Mouse (Mus musculus) right cerebral cortex, postnatal 10 days (tissue): Measurements from ENCODE around the gene Dnajc25.
A peak's percentile ranks its signal among the peaks of the same experiment; 100 is the strongest.

Experiments
- DNase-seq, 2 experiments: peaks; one replicate each; pipeline ENCODE4 v3.0.0; 2021; ENCODE audit warnings: low spot score in 2 of 2

The Dnajc25 gene

GRCm38 (mm10) chr4:59003806-59004200, 8.9 kb downstream of the Dnajc25 start:
- DNase-seq: no peak

GRCm38 (mm10) chr4:59006211-59006610, 11.3 kb downstream of the Dnajc25 start:
- no peak for DNase-seq

DNA sequence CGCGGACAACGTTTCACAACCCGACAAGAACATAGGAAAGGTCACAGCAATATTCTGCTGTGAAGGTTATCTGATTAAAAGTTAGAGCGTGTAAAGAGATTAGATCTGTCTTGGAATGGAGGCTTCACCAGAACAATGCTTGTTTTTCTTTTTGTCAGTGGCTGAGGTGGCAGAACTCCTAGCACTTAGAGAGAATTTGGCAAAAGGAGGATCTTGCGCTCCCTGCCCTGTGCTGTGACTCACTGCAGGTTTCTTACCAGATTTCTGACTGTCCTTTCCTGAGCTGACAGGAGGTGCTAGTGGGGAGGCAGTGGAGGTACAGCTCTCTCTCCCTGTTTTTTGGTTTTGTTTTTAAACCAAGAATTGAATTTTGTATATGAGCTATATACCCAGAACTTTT, 12.2 kb downstream of the Dnajc25 start:
- no peak for DNase-seq

GRCm38 (mm10) chr4:59007974-59008373, 13.1 kb downstream of the Dnajc25 start:
- no peak for DNase-seq

DNA sequence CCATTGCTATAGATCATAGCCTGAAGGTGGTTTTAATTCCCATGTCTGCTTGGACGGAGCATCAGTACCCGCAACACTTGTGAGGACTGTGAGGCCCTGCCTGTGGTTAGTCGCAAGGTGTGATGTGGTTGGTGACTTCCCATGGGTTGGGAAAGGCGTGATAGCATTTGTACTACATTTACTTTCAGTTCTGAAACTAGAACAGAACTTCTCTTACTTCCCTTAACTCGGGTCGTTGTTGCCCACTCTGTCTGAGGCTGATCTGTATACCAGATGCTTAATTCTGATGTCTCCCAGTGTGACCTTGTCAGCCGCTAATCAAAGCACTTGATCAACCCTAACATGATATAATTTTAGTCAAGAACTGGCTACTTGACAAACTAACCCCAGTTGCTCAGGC, 14.3 kb downstream of the Dnajc25 start:
- no peak for DNase-seq

- DNase-seq: no peak
Observed at GRCm38 (mm10) chr4:59009696-59010095, 14.8 kb downstream of the Dnajc25 start.

GRCm38 (mm10) chr4:59011446-59011845, 16.6 kb downstream of the Dnajc25 start:
- DNase-seq: no peak

GRCm38 (mm10) chr4:59015181-59015580, 20.3 kb downstream of the Dnajc25 start:
- no peak for DNase-seq

DNA sequence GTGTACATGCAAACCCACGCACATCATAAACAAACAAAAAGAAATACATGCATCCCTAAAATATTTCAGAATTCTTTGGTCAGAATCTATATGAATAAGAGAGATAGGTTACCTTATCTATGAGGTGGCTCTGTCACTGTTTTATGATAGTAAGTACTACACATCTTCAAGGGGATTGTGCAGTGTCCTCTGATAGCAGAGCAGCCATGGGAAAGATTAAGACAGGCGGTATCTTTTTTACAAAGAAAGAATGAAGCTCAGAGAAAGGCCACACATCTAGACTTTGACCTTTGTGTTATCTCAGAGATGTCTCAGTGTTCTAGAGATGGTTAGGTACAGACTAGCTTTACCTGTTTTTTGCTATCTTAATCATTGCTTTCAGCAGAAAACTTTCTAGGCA, 22.1 kb downstream of the Dnajc25 start:
- DNase-seq: no peak

DNA sequence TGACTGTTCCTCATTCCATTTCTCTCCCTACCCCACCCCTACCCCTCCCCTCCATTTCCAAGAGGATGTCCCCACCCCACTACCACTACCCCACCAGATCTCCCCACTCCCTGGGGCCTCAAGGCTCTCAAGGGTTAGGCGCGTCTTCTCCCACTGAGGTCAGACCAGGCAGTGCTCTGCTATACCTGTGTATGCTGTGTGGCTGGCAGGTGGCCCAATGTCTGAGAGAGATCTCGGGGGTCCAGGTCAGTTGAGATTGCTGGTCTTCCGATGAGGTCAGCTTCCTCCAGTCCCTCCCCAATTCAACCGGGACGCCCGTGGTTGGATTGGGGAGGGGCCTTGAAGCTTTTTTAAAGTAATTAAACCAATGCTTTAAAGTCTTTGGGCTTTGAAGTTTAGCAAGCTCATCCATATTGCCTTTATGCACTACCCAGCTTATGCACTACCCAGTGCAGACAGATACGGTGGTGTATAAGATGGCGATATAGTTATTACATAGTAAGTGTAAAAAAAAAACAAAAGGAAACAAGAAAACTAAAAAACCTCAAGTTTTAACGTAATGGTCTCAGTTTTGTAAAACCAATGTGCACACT, 39.6 kb downstream of the Dnajc25 start:
- DNase-seq: peak; percentile 57 to 58

DNA sequence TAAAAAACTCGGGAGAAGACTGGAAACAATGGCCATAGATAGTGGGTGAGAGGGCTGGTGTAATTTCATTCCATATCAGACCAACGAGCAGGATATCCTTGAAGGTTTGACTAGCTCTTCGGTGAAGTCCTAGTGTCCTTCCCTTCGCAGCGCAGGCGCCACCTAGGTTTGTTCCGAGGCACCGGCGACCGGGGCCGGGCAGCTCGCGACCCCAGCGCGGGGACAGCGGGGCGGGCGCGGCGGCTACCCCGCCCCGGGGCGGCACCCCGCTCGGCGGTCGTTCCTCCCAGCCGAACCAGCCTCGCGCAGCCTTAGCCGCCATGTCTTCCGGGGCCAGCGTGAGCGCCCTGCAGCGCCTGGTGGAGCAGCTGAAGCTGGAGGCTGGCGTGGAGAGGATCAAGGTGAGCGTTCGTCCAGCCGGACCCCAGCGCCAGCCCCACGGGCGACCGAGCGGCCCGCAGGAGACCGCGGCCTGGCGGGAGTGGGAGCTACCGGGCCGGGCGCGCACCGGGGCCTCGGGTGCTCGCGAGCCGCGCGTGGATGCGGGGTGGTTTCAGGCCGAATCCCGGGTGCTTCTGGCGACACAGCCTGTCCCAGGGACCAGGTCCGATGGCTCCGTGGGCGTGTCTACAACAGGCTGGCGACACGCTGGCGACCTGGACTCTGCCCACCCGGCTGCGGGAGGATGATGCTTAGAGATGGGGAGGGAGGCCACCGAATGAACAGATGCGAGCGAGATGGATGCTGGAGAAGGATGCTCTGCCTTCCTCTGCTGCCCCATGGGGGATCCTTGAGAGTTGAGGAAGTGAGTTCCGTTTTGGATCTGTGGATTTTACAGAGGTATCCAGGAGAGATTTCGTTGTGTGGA, 40.3 kb downstream of the Dnajc25 start, which contains the start of gene Gng10:
Gene Gng10 (plus strand): TSS at position 171 of the 868 bp plus-strand sequence.
- peak; percentile 80 to 82 for DNase-seq

GRCm38 (mm10) chr4:59035786-59036350, 41.0 kb downstream of the Dnajc25 start:
- DNase-seq: peak in 1 of 2 experiments; percentile 35

DNA sequence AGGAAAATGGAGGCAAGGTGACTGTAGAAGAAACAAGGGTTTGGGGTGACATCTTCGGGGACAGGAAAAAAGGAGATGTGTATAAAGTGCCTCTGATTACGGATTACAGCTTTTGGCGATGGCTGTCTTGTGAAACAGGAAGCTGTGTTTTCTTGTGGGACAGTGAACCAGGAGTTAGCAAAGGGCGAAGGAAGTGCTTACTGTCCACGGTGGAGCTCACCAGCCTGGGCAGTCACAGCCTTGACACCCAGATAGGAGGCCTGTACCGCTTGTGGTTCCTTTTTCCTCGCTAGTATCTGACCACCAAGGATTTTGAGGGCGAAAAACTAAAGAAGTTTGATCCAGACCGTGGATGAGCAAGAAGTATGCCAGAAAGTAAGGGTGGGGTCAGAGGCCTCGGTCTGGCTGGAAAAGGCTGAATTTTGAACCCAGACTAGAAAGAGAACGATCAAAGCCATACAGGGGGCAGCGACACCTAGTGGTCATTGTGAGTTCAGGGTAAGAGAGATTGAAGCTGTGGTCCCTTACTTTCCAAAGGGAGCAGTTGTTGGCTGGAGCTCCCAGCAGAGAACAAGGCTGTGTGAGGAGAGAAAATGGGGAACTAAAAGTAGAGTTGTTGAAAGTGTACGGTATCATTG, 41.7 kb downstream of the Dnajc25 start:
- peak; percentile 80 to 83 for DNase-seq

DNA sequence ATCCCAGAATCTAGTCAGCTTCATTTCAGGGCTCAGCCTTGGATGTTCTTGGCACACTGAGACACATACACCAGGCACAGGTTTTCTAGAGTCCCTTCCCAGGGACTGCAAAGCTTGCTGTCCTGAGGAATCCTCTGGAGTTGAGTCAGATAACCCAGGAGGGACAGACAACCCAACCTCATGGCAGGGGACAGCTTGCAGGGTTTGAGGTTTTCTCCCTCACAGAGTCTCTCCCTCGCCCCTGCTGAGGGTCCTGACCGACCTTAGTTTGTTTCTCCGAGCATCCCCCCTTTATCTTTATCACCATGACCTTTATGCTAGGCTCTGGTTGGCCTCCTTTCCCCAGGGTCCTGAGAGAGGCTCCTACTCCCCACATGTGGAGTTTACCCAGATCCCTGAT, 42.7 kb downstream of the Dnajc25 start:
- no peak for DNase-seq

DNA sequence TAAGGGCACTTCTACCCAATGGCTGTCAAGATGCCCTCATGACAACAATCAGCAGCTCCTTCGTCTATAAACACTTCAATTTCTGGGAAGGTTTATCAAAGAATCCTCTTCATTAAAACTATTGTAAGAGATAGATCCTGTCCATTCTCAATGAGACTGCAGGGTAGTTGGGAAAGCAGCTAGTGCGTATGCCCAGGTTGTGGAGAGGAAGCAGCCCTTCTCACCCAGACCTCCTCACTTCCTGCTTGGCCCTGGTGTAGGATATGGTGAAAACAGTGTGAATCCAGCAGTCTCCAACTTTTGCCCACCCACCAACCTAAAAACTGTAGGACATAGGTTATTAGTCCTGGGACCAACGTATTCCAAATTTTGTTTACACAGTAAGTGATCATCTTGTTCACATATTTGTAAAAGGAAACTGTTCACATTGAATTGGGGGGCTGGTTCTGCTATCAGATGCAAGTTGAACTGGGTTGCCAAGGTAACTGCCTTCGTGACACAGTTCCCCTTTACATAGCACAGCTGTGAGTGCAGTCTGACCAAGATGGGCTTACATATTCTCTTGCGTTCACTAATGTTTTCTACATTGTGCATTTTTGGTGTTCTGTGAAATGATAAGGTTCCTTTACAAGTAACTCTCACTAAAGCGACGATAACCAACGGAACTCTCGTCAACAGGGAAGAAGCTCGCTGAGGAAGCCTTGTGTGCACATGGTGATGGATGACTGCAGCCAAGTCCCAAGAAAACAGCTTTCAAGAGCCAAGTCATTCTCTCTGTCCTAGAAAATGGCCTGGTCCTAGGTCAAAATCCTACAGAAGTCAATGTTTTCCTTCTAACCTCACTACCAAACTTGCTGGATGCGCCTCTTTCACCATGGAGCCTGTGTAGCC, 45.8 kb downstream of the Dnajc25 start:
- no peak for DNase-seq

- DNase-seq: peak in 1 of 2 experiments; percentile 28
Observed at GRCm38 (mm10) chr4:59043074-59043473, 48.2 kb downstream of the Dnajc25 start.

GRCm38 (mm10) chr4:59043891-59044290, 49.0 kb downstream of the Dnajc25 start:
- DNase-seq: no peak

GRCm38 (mm10) chr4:59047222-59047621, 52.4 kb downstream of the Dnajc25 start:
- DNase-seq: no peak

- DNase-seq: no peak
Observed at GRCm38 (mm10) chr4:59051081-59051480, 56.2 kb downstream of the Dnajc25 start.

DNA sequence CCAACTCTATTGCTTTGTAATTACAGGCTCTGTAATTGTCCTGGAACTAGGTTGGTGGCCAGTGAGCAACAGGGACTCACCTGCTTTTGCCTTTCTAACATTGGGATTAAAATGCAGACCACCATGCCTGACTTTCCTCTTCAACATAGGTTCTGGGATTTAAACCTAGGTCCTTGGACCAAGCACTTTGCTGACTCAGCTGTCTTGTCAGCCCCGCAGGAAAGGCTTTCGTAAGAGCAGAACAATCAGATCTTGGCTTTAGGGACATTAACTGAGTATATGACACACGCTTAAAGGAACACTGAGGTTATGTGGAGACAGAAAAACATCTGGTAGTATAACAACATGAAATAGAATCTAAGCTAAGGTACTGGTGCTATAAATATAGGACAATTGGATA, 63.1 kb downstream of the Dnajc25 start:
- DNase-seq: no peak

- no peak for DNase-seq
Observed at GRCm38 (mm10) chr4:59062526-59062925, 67.7 kb downstream of the Dnajc25 start.
